Mouse (Mus musculus): Measurements from ENCODE around the gene Edem1. TPM values are rescaled to one million over a fixed set of nuclear protein-coding genes. Genes with fewer than 3 reads are reported as not detected.

Gene Edem1
- polyA plus RNA-seq, 1 experiment: 24.3 TPM

DNA sequence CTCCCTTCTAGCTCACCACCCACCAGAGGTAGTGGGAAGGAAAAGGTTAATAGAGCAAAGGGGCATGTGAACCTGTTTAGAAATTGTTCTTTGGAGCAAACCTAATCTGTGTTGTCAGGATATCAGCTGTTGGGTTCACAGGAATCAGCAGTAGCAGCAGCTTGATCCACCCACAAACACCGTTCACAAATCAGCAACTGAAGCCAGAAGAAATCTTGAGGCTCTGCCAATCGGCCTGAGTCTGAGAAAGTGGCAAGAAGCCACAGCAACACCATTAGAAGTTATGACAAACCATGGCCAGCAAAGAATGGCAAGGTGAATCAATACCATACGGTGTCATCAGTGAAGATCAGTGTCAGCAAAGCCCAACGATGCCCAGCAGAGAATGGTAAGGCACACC is 42.8 kb downstream of the Edem1 start:
- no peak for DNase-seq (ENCODE audit: low spot score)

DNA sequence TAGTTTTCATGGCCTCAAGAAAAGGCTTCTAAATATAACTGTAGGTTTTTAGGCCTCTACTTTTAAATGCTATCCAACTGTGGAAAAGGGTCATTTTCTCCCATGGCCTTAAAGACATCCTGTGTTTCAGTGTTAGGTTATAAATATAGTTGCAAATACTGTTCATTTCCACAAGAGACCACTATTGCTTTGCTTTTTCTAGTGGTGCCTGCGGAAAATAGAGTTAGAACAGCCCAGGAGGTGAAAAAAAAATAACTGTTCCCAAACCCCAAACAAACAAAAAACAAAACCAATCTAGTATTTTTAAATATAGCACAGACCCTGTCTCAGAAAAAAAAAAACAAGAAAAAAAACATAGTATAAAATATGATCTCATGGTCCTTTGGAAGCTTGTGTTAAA is 46.9 kb downstream of the Edem1 start:
- DNase-seq (ENCODE audit: low spot score): no peak

DNA sequence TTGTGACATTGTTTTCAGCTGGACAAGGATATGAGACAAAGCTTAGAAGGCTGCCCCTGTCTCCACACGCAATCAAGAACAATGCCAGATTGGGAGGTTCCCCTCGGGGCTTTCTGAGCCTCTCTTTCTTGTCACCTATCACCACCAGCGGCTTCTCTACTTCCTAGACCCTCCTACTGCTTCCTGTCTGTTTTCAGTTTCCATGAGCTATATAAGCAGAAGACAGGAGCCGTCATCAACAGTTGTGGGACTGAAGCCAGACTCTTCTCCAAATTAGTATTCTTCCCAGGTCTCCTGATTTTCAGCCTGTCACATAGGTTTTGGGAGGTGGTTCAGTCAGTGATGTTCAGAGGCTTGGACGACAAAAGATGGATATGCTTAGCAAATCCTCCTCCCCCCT is 47.6 kb downstream of the Edem1 start:
- DNase-seq (ENCODE audit: low spot score): no peak

DNA sequence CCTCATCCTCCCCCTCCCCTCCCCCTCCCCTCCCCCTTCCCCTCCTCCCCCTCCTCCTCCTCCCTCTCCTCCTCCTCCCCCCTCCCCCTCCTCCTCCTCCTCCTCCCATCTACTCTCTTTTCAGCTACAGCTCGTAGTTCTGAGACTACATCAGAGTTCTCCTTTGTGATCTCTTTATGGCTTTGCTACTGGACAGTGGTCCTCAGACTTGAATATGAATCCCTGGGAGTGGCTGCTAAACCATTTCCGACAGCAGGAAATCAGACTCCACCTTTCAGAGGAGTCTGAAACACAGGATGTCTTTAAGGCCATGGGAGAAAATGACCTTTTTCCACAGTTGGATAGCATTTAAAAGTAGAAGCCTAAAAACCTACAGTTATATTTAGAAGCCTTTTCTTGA is 48.0 kb downstream of the Edem1 start:
- no peak for DNase-seq (ENCODE audit: low spot score)

DNA sequence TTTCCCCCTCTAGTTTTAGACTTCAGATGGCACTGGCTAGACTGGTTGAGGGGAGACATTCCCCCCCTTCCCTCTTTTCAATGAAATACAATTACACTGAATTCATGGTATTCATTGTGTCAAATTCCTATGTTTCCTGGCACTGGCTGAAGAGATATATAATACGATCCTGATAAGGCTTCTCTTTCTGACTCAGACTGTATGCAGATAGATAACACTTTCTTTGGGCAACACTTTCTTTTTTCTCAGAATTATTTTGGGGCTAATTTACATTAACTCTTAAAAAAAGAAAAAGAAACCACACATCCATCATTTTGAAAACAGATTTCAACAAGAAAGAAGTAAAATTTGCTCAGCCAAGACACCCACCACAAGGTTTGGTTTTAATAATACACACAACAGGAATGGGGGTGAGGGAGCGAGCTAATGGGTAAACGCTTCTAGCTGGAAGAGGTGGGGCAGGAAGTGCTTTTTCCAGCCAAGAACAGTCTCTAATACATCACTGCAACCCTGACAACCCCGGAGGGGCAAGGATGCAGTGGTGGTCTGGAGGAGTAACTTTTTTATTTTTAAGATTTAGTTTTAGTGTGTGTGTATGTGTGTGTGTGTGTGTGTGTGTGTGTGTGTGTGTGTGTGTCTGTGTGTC is 52.0 kb downstream of the Edem1 start:
- no peak for DNase-seq (ENCODE audit: low spot score)

DNA sequence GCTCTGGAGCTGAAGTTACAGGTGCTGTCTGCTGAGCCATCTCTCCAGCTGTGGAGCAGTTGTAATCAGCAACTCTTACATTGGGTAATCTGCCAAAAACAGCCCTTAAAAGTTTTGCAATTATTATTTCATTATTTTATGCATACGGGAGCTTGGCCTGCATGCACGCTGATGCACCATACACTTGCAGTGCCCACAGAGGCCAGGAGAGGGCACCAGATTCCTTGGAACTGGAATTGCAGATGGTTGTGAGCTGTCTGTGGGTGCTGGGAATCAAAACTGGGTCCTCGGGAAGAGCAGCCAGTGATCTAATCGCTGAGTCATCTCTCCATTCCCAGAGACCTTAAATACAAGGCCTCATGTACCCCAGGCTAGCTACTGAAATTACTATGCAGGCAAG is 52.6 kb downstream of the Edem1 start:
- no peak for DNase-seq (ENCODE audit: low spot score)

DNA sequence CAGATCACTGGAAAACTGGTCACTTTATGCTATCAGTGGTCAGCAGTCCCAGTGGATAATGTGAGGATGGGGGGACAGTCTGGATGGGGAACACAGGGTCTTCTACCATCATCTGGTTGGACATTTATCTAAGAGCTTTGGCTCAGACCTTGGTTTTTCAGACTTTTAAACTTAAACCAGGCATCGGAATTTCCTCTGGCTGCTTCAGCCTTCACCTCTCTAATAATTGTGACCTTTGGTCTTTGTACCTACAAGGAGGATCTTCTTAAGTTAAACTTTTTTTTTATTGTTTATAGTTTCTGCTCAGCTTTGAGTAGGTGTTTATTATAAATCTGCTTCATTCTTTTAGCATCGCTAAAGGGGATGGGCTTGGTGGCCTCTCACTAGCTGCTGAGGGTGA is 55.4 kb downstream of the Edem1 start:
- no peak for DNase-seq (ENCODE audit: low spot score)

DNA sequence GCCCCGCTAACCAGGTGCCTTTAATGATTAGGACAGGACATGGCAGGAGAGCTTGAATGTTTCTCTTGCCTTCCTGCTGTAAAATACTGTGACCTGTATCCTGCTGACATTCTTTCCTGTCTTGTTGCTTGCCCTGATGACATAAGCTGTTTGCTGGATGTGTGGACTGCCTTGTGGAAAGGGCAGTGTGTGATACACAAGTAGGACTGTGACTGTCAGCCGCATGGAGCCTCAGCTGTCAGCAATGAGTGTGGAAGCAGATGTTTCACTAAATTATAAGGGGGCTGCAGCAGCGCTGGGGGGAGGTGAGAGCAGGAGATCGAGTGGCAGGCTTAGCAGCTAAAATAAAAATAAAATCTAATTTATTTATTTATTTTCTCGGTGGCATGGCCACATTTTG is 56.2 kb downstream of the Edem1 start:
- DNase-seq (ENCODE audit: low spot score): no peak

DNA sequence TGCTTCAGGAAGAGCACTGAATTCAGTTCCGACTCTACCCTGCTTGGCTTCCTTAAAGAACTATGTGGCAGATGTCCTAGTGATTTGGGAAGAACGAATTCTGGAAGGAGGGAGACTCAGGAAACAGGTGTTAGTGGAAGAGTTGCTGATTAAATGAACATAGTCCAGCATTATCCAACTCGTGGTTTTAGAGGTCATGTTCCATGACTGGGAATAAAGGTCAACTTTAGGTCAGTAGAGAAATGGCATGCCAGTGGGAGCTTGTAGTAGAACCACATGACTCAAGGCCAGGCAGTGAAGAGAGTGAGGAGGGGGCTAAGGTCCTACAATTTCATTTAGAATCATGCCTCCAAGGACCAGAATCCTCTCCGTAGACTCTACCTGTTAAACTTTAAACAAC is 57.9 kb downstream of the Edem1 start:
- DNase-seq (ENCODE audit: low spot score): no peak

DNA sequence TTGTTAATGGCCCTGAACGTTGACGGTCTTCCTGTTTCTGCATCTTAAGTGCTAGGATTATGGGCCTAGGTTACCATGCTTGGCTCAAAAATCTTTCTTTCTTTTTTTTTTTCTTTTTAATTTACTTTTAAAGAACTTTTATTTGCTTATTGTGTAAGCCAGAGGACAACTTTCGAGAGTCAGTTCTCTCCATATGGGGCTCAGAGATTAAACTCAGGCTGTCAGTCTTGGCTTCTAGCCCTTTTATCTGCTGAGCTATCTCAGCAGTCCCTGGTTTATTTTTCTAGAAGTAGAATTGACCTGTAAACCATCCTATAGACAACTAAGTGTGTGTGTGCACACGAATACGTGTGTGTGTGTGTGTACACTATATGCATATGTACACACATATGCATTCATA is 64.1 kb downstream of the Edem1 start:
- DNase-seq (ENCODE audit: low spot score): no peak

DNA sequence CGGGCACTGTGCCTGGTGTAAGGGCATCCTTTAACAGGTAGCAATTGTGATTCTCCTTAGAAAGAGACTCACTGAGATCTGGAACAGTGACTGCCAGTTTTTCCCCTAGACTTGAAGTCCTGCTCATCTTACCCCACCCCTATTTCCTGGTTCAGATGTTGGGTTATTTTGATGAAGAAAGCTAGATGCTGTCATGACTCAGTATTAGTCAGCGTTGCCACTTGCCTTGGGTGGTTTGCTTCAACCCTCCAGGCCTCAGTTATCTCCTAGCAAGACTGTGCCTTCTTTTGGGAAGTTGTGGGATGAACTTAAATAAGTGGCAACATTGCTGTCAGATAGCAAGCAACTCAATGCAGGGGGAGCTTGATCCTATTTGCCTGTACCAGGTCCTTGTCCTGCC is 66.7 kb downstream of the Edem1 start:
- DNase-seq (ENCODE audit: low spot score): no peak

DNA sequence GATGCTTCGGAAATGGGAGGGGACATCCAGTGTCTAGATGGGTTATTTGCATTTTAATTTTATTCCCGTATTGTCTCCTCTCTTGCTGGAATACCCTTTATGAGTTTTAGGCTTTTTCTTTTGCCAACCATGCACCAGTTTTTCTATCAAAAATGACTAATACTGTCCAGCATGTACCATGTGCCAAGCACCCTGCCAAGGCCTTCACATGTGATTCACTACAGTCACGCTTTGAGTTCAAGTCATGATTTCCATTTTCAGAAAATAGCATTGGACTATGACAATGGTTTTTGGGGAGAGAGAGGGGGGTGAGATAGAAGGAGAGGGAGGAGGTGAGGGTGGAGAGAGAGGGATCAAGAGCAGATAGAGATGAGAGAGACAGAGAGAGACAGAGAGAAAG is 67.5 kb downstream of the Edem1 start:
- DNase-seq (ENCODE audit: low spot score): no peak

DNA sequence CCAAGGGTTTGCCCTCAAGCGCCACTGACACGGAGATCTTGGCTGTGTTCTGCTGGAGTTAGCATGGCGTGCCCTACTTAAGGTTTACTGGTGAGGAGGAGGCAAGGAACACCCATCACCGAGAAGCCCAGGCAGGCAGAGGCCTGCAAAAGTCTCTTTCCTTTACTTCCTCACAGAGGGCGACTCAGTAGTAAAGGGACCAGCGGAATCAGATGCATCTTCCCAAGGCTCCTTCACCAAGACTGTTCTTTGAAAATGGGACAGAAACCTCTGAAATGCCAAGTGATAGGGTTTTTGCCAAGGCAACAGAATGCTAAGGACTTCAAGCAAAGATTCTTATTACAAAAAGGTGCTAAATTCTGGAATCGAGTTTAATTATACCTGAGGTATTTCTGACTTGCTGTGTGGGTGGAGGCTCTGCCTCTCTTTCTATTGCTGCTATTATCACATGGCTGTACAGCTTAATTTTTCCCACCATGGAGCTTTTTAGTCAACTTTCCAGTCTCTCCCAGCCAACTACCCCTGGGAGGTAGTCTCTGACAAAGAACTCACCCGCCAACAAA is 68.2 kb downstream of the Edem1 start:
- no peak for DNase-seq (ENCODE audit: low spot score)

DNA sequence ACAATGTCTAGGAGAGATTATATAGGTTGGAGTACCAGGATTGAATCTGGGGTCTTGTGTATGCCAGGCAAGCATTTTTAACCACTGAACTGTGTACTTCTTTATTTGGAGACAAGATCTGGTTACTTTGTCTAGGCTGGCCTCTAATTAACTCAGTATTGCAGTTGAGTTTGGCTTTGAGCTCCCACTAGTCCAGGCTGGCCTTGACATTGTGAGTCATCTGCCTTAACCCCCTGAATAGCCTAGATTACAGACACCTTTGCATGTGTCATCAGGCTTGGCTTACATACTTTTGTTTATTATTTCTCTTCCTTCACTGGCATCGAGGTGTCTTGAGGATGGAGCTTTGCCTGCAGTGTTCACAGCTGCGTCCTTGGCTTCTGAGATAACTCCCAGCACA is 70.8 kb downstream of the Edem1 start:
- DNase-seq (ENCODE audit: low spot score): no peak

DNA sequence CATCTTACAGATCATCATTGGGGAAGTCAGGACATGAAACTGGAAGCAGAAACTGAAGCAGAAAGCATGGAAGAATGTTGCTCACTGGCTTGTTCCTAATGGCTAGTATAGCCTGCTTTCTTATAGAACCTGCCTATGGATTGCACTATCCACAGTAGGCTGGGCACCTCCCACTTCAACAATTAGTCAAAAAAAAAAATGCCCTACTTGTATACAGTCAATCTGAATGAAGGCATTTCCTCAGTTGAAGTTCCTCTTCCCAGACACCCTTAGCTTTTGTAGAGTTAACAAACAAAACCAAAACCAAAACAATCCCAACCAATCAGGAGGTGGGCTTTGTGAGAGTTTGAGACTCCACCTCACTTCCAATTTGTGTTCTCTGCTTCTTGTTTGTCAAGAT is 73.7 kb downstream of the Edem1 start:
- DNase-seq (ENCODE audit: low spot score): no peak

DNA sequence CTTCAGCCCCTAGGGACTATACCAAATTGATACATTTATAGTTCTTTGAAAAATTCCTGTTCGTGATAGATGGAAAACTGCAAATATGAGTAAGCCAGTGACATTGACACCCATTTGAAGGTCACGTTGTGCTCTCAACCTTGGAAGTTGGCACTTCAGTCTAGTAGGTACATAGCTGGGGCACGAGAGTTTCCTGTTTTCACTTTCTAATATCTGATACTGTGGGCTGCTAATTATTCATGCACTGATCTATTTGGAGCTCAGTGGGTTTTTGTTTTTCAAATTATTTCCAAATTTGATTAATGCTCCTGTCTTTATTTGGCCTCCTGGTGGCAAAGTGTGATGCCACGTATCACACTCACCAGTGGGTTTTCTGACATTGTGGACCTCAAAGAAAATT is 74.8 kb downstream of the Edem1 start:
- no peak for DNase-seq (ENCODE audit: low spot score)

DNA sequence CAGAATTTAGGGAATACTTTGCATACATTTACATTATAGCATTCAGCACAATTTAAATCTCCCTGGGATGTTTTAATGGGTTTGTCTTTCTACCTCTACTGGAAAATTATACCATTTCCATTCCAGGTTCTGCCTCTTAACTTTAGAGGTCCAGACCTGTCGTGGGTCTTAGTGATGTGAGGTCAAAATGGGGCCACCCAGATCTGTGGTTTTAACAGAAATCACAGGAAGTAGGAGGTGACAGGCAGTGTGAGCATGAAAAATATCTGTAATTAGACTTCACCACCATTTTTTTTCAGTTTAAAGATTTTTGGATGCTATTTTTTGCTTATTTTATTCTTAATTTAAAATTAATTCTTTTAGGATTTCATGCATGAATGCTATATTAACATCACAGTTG is 78.1 kb downstream of the Edem1 start:
- no peak for DNase-seq (ENCODE audit: low spot score)

Other genes with a start within 250 kb of the Edem1 start
- gene Bhlhe40, start 168.0 kb upstream of the Edem1 start, polyA plus RNA-seq (2012; rRNA removed): 17.9 and 35.1 TPM in 2 replicates
- 37.9 and 53.0 TPM in 2 replicates for gene Arl8b, start 45.5 kb upstream of the Edem1 start, polyA plus RNA-seq (2012; rRNA removed)

Measured in urinary bladder, adult 2 months (tissue).